Mouse (Mus musculus) hindbrain, embryonic 15.5 days (tissue): Measurements from ENCODE around the gene Amh. TPM values are rescaled to one million over a fixed set of nuclear protein-coding genes. Genes with fewer than 3 reads are reported as not detected.

Experiments
- ATAC-seq: fragments of 200-750 bp; cut with Nextera tagmentation; 2 replicates; pipeline ENCODE4 v1.8.0; 2017; ENCODE audit warnings: low read depth, moderate number of reproducible peaks, moderate TSS enrichment; ENCODE audit not compliant: low FRiP score
- H3K27ac ChIP-seq: fragments of 300-500 bp; sonication (generic); replicated peaks from 2 replicates; pipeline ENCODE4 v1.5.1; 2015; ENCODE audit warnings: mild to moderate bottlenecking, inconsistent platforms
- H3K27me3 ChIP-seq: fragments of 300-500 bp; sonication (generic); 2 replicates; pipeline ENCODE4 v1.6.1; 2015; ENCODE audit warnings: control low read depth, inconsistent platforms
- H3K36me3 ChIP-seq: fragments of 300-500 bp; sonication (generic); 2 replicates; pipeline ENCODE4 v1.6.1; 2015; ENCODE audit warnings: control low read depth, inconsistent platforms
- H3K4me1 ChIP-seq: fragments of 300-500 bp; sonication (generic); replicated peaks from 2 replicates; pipeline ENCODE4 v1.6.1; 2015; ENCODE audit warnings: control low read depth, inconsistent platforms
- H3K4me2 ChIP-seq: fragments of 300-500 bp; sonication (generic); 2 replicates; pipeline ENCODE4 v1.6.1; 2015; ENCODE audit warnings: moderate library complexity, mild to moderate bottlenecking, inconsistent platforms
- H3K4me3 ChIP-seq: fragments of 300-500 bp; sonication (generic); 2 replicates; pipeline ENCODE4 v1.5.1; 2015; ENCODE audit warnings: mild to moderate bottlenecking, inconsistent platforms
- H3K9ac ChIP-seq: fragments of 300-500 bp; sonication (generic); 2 replicates; pipeline ENCODE4 v1.6.1; 2015; ENCODE audit warnings: inconsistent platforms
- H3K9me3 ChIP-seq: fragments of 300-500 bp; sonication (generic); 2 replicates; pipeline ENCODE4 v1.6.1; 2016; ENCODE audit warnings: control low read depth, inconsistent platforms
- WGBS: fragments of 180-500 bp; shearing (Covaris S2); methylation state at CpG from one replicate; pipeline ENCODE4 v1.1.7; 2015; 5-methylcytosine and 5-hydroxymethylcytosine counted together
- polyA plus RNA-seq: library from polyadenylated mRNA; unstranded; fragments of >200 nt; fragmentation: Nextera tagmentation; extraction: Ambion mirVana; gene quantifications from 2 replicates; pipeline ENCODE4 v1.2.1, GENCODE M21; 2015

Gene Amh
- polyA plus RNA-seq, 1 experiment from 2014 or later: 0.14 TPM

GRCm38 (mm10) chr10:80799070-80799566, 5.9 kb upstream of the Amh start:
- Histone ChIP-seq H3K4me1 (peaks cover 35% of the 10 kb centered on the region), H3K9me3 (no peaks in the 10 kb centered on the region), H3K36me3 (peaks cover 44% of the 10 kb centered on the region), H3K9ac (peak overlapping the region; percentile 99), H3K27me3 (no peaks in the 10 kb centered on the region), H3K4me3 (peak overlapping the region; percentile 96), H3K27ac (peak overlapping the region; percentile 99), H3K4me2 (peak overlapping the region; percentile 82)
- WGBS: 3% methylated on average over 18 of the region's 18 CpGs
- no peak for ATAC-seq

DNA sequence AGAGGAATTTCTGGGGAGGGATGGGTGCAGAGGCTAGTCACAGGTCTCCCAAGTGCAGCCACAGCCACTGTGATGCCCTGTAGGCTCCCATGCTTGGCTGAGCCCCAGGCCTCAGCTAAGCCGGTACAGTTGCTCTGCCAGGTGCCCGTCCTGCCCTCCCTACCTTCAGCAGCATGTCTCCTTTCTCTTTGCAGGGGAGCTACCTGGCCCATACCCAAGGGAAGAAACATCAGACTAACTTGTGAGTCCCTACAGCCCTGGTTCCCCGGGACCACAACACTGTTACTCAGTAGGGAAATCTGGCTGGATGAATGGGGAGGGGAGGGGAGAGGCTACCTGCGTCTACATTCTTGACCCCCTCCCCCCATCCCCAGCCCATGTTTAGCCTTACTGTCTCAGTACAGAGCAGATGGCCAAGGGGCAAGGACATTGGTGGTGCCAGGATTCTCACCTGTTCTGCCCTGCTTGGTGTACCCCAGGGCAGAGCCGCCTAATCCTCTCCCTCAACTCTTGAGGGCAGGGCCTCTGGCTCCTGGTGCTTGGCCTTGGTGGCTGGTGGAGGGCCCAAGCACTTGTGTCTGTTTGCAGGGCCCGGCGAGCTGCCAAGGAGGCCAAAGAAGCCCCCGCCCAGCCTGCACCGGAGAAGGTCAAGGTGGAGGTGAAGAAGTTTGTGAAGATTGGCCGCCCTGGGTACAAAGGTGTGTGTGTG, 2.7 kb upstream of the Amh start:
- peaks cover 37% of the 10 kb centered on the region for H3K36me3 ChIP-seq
- no peak for ATAC-seq

DNA sequence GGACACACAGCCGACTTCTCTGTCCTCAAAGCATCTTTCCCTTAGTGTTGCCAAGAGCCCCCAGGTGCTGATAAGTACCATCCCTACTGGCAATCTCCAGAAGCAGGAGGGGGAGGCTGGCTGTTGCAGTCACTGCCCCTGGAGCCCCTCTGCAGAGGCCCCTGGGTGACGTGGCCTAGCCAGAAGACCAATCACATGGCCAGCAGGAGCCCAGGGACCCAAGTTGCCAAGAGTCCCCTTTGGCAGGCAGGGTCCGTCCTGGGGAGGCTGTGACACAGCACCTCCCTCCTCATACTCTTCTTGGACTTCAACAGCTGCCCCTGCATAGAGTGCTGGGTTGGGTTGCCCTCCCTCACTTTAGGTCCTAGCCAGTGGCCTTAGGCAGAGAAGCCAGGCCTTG, 2.0 kb upstream of the Amh start:
- H3K9me3 ChIP-seq: no peaks in the 10 kb centered on the region
- H3K4me2 ChIP-seq: no peak overlapping the region
- no peak overlapping the region for H3K4me3 ChIP-seq
- no peak overlapping the region for H3K9ac ChIP-seq
- no peak for ATAC-seq
- no peaks in the 10 kb centered on the region; the same call in 1 of the 2 replicates for H3K27me3 ChIP-seq
- no peak overlapping the region for H3K27ac ChIP-seq
- WGBS: 90% methylated on average over 3 of the region's 3 CpGs
- peaks cover 37% of the 10 kb centered on the region for H3K36me3 ChIP-seq
- peaks cover 40% of the 10 kb centered on the region for H3K4me1 ChIP-seq

More for the DNA sequence above, 2.7 kb upstream of the Amh start:
- no peak overlapping the region for H3K4me3 ChIP-seq
- H3K27me3 ChIP-seq: no peaks in the 10 kb centered on the region; the same call in 1 of the 2 replicates
- H3K27ac ChIP-seq: no peak overlapping the region
- WGBS: 88% methylated on average over 10 of the region's 10 CpGs
- no peak overlapping the region for H3K9ac ChIP-seq
- no peak overlapping the region for H3K4me2 ChIP-seq
- no peaks in the 10 kb centered on the region for H3K9me3 ChIP-seq
- H3K4me1 ChIP-seq: peaks cover 34% of the 10 kb centered on the region

DNA sequence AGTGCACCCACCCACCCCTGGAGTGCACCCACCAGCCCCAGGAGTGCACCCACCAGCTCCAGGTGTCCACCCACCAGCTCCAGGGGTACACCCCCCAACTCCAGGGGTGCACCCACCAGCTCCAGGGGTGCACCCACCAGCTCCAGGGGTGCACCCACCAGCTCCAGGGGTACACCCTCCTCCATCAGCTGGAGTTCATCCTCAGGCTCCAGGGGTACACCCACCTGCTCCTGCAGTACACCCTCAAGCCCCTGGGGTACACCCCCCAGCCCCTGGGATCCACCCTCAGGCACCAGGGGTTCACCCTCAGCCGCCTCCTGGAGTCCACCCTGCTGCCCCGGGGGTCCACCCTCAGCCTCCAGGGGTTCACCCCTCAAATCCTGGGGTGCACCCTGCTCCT, 703 bp upstream of the Amh start:
- Histone ChIP-seq H3K4me1 (peaks cover 49% of the 10 kb centered on the region), H3K4me3 (no peak overlapping the region), H3K9ac (no peak overlapping the region), H3K9me3 (no peaks in the 10 kb centered on the region), H3K27ac (no peak overlapping the region), H3K4me2 (no peak overlapping the region), H3K27me3 (peaks cover 12% of the 10 kb centered on the region), H3K36me3 (peaks cover 37% of the 10 kb centered on the region)
- ATAC-seq: no peak
- 100% methylated on average over 2 of the region's 2 CpGs for WGBS

DNA sequence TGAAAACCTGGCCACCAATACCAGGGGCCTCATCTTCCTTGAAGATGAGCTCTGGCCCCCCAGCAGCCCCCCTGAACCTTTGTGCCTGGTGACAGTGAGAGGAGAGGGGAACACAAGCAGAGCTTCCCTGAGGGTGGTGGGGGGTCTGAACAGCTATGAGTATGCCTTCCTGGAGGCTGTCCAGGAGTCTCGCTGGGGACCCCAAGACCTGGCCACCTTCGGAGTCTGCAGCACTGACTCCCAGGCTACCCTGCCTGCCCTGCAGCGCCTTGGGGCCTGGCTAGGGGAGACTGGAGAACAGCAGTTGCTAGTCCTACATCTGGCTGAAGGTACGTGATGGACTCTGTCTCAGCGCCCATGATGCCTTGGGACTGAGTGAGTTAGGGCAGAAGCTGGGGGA, 279 bp downstream of the Amh start:
- ATAC-seq: no peak
- H3K27me3 ChIP-seq: peaks cover 20% of the 10 kb centered on the region
- H3K9ac ChIP-seq: no peak overlapping the region
- H3K9me3 ChIP-seq: no peaks in the 10 kb centered on the region
- H3K36me3 ChIP-seq: peaks cover 37% of the 10 kb centered on the region
- 82% methylated on average over 5 of the region's 5 CpGs for WGBS
- H3K4me2 ChIP-seq: no peak overlapping the region
- no peak overlapping the region for H3K4me3 ChIP-seq
- H3K27ac ChIP-seq: no peak overlapping the region
- H3K4me1 ChIP-seq: peaks cover 44% of the 10 kb centered on the region

GRCm38 (mm10) chr10:80805925-80806324, 882 bp downstream of the Amh start:
- Histone ChIP-seq H3K4me3 (no peak overlapping the region), H3K9me3 (no peaks in the 10 kb centered on the region), H3K4me1 (peaks cover 42% of the 10 kb centered on the region), H3K27ac (no peak overlapping the region), H3K9ac (0 out of 2 replicates have a peak overlapping the region, but pooled peaks have one; percentile 59), H3K27me3 (peaks cover 26% of the 10 kb centered on the region), H3K36me3 (peaks cover 37% of the 10 kb centered on the region), H3K4me2 (no peak overlapping the region)
- WGBS: 15% methylated on average over 3 of the region's 3 CpGs
- peak; percentile 7; the same call in 1 of the 2 replicates for ATAC-seq

DNA sequence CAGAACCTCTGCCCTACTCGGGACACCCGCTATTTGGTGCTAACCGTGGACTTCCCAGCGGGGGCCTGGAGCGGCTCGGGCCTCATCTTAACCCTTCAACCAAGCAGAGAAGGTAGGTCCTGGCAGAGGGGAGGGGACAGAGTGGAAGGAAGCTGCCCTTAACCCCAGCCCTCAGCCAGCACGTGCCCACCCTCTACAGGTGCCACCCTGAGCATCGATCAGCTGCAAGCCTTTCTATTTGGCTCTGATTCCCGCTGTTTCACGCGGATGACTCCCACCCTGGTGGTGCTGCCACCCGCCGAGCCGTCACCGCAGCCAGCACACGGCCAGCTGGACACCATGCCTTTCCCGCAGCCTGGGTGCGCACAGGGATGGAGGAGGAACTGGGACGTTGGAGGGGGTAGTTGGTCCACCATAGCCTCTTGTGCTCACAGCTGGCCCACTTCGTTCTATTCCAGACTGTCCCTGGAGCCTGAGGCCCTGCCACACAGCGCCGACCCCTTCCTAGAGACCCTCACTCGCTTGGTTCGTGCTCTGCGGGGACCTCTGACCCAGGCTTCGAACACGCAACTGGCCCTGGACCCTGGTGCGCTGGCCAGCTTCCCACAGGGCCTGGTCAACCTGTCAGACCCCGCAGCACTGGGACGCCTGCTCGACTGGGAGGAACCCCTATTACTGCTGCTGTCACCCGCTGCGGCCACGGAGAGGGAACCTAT, 1.5 kb downstream of the Amh start:
- peaks cover 28% of the 10 kb centered on the region for H3K27me3 ChIP-seq
- peak overlapping the region; percentile 46 for H3K4me3 ChIP-seq
- H3K4me1 ChIP-seq: peaks cover 42% of the 10 kb centered on the region
- H3K9ac ChIP-seq: peak overlapping the region; percentile 59
- H3K36me3 ChIP-seq: peaks cover 33% of the 10 kb centered on the region
- WGBS: 37% methylated on average over 34 of the region's 34 CpGs
- H3K4me2 ChIP-seq: peak overlapping the region; percentile 92
- H3K27ac ChIP-seq: peak overlapping the region; percentile 87
- ATAC-seq: peak; percentile 6; the same call in 1 of the 2 replicates
- no peaks in the 10 kb centered on the region for H3K9me3 ChIP-seq

- Histone ChIP-seq H3K4me3 (peak overlapping the region; percentile 46), H3K9ac (peak overlapping the region; percentile 59), H3K27me3 (peaks cover 28% of the 10 kb centered on the region), H3K36me3 (peaks cover 26% of the 10 kb centered on the region), H3K27ac (peak overlapping the region; percentile 87), H3K9me3 (no peaks in the 10 kb centered on the region), H3K4me2 (peak overlapping the region; percentile 92), H3K4me1 (peaks cover 42% of the 10 kb centered on the region)
- peak; percentile 85 for ATAC-seq
- 1% methylated on average over 58 of the region's 58 CpGs for WGBS
Measured at GRCm38 (mm10) chr10:80807057-80807627, 2.1 kb downstream of the Amh start.

DNA sequence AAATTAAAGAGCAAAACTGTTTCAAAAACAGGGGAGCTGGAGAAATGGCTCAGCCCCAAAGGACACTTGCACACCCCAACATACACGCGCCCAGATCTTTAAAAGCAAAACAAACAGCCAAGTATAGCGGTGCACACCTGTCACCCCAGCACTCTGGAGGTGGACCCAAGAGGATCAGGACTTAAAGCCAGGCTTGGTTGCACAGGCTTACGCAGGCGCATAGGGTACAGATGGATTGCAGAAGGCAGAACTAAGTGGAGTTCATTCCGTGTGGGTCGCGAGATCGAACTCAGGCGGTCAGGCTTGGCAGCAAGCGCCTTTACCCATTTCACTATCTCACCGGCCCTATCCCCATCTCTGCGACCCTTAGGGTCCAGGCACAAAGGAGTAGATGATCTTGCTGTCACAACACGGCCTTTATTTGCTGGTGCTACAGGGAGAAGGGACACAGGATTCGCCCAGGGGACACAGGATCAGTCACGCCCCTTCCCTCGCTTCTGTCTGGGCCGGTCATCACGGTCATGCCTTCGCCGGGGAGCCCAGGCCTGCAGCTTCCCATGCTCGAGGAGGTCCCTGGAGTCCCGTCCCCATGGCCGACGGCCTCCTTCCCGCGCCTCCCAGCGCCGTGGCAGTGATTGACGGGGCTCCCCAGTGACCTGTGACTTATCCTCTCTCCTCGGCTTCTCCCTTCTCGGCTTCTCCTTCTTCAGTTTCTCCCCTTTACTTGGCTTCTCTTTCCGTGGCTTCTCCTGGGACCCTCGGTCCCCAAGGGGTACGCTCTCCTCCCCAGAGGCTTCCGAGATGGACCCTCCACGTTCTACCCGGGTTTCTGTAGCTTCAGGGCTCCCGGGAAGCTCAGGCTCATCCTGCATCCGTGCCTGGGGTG, 3.3 kb downstream of the Amh start:
- Histone ChIP-seq H3K4me2 (peak overlapping the region; percentile 92), H3K4me1 (peaks cover 42% of the 10 kb centered on the region), H3K4me3 (peak overlapping the region; percentile 19; the same call in 1 of the 2 replicates), H3K27me3 (peaks cover 28% of the 10 kb centered on the region), H3K9me3 (no peaks in the 10 kb centered on the region), H3K36me3 (peaks cover 16% of the 10 kb centered on the region), H3K9ac (peak overlapping the region; percentile 25; the same call in 1 of the 2 replicates), H3K27ac (no peak overlapping the region)
- WGBS: 19% methylated on average over 40 of the region's 40 CpGs
- ATAC-seq: no peak

GRCm38 (mm10) chr10:80808985-80809632, 4.1 kb downstream of the Amh start:
- H3K27ac ChIP-seq: no peak overlapping the region
- no peak for ATAC-seq
- H3K9me3 ChIP-seq: no peaks in the 10 kb centered on the region
- peaks cover 28% of the 10 kb centered on the region for H3K27me3 ChIP-seq
- H3K4me1 ChIP-seq: peaks cover 42% of the 10 kb centered on the region
- peak overlapping the region; percentile 92 for H3K4me2 ChIP-seq
- H3K4me3 ChIP-seq: peak overlapping the region; percentile 19; the same call in 1 of the 2 replicates
- 7% methylated on average over 18 of the region's 18 CpGs for WGBS
- H3K9ac ChIP-seq: peak overlapping the region; percentile 25; the same call in 1 of the 2 replicates
- H3K36me3 ChIP-seq: peaks cover 10% of the 10 kb centered on the region

- Histone ChIP-seq H3K4me1 (peaks cover 42% of the 10 kb centered on the region), H3K4me3 (no peak overlapping the region), H3K4me2 (peak overlapping the region; percentile 30), H3K27ac (no peak overlapping the region), H3K27me3 (peaks cover 28% of the 10 kb centered on the region), H3K36me3 (peaks cover under 1% of the 10 kb centered on the region), H3K9me3 (no peaks in the 10 kb centered on the region), H3K9ac (no peak overlapping the region)
- WGBS: 5% methylated on average over 20 of the region's 20 CpGs
- no peak for ATAC-seq
Measured at GRCm38 (mm10) chr10:80810084-80810483, 5.0 kb downstream of the Amh start.
